Mouse (Mus musculus): Measurements from ENCODE around the gene Nkain4. TPM values are rescaled to one million over a fixed set of nuclear protein-coding genes. Genes with fewer than 3 reads are reported as not detected.

Gene Nkain4
- polyA plus RNA-seq, 1 experiment, result 9.1 TPM

GRCm38 (mm10) chr2:180902086-180902485, 52.4 kb downstream of the Nkain4 start:
- peaks cover 2% of the 10 kb centered on the region for H3K4me1 ChIP-seq (ENCODE audit: control insufficient read depth, insufficient read depth, low read length)
- H3K9me3 ChIP-seq (replicated peaks; ENCODE audit: control insufficient read depth, insufficient read depth, low read length, poor library complexity, severe bottlenecking), result no peaks in the 10 kb centered on the region
- H3K27ac ChIP-seq (ENCODE audit: insufficient read depth, low read length), result no peak overlapping the region
- no peaks in the 10 kb centered on the region for H3K27me3 ChIP-seq (ENCODE audit: control insufficient read depth, insufficient read depth, low read length, poor library complexity, severe bottlenecking)
- no peak overlapping the region for H3K4me3 ChIP-seq (ENCODE audit: low read depth, low read length)
- no peak overlapping the region for H3K9ac ChIP-seq (ENCODE audit: low read depth, poor library complexity, severe bottlenecking)
- TF ChIP-seq EP300 (IDR thresholded peaks at IDR 0.05; ENCODE audit: insufficient read depth, low read depth, low read length) (no peak), POLR2A (IDR thresholded peaks at IDR 0.05; ENCODE audit: insufficient read depth, low read length) (no peak), CTCF (IDR thresholded peaks at IDR 0.05; ENCODE audit: low read depth, low read length) (no peak)
- H3K36me3 ChIP-seq (ENCODE audit: control insufficient read depth, insufficient read depth, low read length, poor library complexity, severe bottlenecking), result peaks cover 12% of the 10 kb centered on the region

DNA sequence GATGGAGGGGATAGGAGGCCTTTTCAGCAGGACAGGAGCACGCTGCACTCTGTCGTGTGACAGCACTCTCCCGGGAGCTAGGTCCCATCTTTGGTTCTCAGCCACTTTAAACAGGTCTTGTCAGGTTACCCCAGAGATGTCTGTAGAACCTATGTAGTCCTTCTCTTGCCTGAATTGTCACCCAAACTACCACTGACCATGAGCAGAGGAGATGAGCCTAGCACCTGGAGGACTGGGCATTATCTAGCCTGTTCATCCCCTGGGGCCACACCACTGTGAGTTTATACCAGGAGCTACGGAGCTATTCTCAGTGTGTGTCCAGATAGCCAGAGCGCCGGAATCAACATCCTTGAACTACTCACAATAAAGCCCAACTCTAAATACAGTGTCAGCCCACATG, 56.6 kb downstream of the Nkain4 start:
- Histone ChIP-seq H3K27me3 (ENCODE audit: control insufficient read depth, insufficient read depth, low read length, poor library complexity, severe bottlenecking) (peaks cover 14% of the 10 kb centered on the region), H3K27ac (ENCODE audit: insufficient read depth, low read length) (no peak overlapping the region), H3K9me3 (replicated peaks; ENCODE audit: control insufficient read depth, insufficient read depth, low read length, poor library complexity, severe bottlenecking) (no peaks in the 10 kb centered on the region), H3K9ac (ENCODE audit: low read depth, poor library complexity, severe bottlenecking) (no peak overlapping the region), H3K36me3 (ENCODE audit: control insufficient read depth, insufficient read depth, low read length, poor library complexity, severe bottlenecking) (no peaks in the 10 kb centered on the region), H3K4me3 (ENCODE audit: low read depth, low read length) (no peak overlapping the region), H3K4me1 (ENCODE audit: control insufficient read depth, insufficient read depth, low read length) (no peaks in the 10 kb centered on the region)
- TF ChIP-seq POLR2A (IDR thresholded peaks at IDR 0.05; ENCODE audit: insufficient read depth, low read length), result no peak
- TF ChIP-seq CTCF (IDR thresholded peaks at IDR 0.05; ENCODE audit: low read depth, low read length), result no peak
- TF ChIP-seq EP300 (IDR thresholded peaks at IDR 0.05; ENCODE audit: insufficient read depth, low read depth, low read length), result no peak

DNA sequence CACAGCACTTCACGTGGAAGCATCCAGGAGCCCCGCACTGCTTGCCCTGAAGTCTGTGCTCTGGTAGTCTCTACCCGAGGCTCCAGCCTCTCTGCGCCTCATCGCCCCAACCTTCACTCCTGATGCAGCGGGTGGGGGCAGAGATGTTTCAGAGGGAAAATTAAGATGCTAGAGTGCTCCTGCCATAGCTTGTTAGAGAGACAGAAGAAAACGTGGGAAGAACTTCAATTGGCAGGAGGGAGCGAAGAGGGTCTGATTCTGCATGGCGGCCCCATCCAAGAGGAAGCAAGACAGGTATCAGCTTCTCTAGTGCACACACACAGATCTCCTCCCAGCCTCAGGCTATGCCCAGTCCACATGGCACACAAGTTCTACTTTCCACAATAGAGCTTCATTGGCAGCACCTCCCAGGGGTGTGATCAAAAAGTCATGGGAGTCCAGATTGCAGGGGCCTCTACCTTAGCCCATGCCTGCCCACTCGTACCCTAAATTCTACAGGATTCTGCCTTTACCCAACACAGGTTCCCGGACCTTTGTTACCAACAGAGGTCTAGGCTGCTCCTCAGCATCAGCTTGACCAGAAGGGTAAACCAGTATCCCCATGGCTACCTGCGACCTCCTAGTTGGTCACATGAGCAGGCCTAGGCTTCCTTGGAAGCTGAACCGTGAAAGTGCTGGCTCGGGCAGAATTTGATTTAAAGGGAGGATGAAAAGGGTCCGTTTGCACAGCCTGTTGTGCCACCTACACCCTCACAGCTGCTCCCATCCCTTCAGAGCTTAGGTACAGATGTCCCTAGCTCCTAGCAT, 57.5 kb downstream of the Nkain4 start:
- Histone ChIP-seq H3K9ac (ENCODE audit: low read depth, poor library complexity, severe bottlenecking) (no peak overlapping the region), H3K4me3 (ENCODE audit: low read depth, low read length) (no peak overlapping the region), H3K36me3 (ENCODE audit: control insufficient read depth, insufficient read depth, low read length, poor library complexity, severe bottlenecking) (no peaks in the 10 kb centered on the region), H3K9me3 (replicated peaks; ENCODE audit: control insufficient read depth, insufficient read depth, low read length, poor library complexity, severe bottlenecking) (no peaks in the 10 kb centered on the region), H3K27ac (ENCODE audit: insufficient read depth, low read length) (no peak overlapping the region), H3K27me3 (ENCODE audit: control insufficient read depth, insufficient read depth, low read length, poor library complexity, severe bottlenecking) (peaks cover 20% of the 10 kb centered on the region), H3K4me1 (ENCODE audit: control insufficient read depth, insufficient read depth, low read length) (no peaks in the 10 kb centered on the region)
- no peak for TF ChIP-seq EP300 (IDR thresholded peaks at IDR 0.05; ENCODE audit: insufficient read depth, low read depth, low read length)
- no peak for TF ChIP-seq CTCF (IDR thresholded peaks at IDR 0.05; ENCODE audit: low read depth, low read length)
- no peak for TF ChIP-seq POLR2A (IDR thresholded peaks at IDR 0.05; ENCODE audit: insufficient read depth, low read length)

DNA sequence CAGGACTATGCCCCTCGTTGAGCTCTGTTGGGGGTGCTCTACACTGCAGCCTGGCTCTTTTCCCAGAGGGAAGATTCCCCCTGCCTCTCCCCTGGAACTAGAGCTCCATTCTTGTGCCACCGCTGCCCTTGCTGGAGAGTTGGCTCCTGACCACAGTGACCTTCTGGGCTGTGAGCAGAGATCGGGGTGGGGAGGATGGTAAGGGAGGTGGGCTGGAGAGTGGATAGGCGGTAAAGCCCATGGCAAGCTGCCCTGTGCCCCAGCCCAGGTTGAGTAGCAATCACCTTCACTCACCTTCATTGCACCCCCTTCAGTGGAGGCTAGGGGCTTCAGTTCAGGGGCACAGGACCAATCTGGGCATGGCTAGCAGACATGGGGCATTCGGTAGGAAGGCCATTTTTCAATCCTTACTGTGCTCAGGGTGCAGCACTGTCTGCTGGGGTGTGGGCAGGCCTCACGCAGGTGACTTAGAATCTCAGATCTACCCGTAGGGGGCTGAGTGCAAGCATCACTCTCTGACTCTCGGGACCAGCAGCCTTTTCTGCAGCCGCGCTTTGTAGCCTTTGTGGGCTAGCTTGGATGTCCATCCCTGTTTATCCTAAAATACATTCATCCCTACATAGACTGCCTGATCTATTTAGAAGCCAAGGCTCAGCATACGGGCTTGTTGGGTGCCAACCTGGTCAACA, 58.5 kb downstream of the Nkain4 start:
- Histone ChIP-seq H3K9me3 (replicated peaks; ENCODE audit: control insufficient read depth, insufficient read depth, low read length, poor library complexity, severe bottlenecking) (no peaks in the 10 kb centered on the region), H3K9ac (ENCODE audit: low read depth, poor library complexity, severe bottlenecking) (no peak overlapping the region), H3K36me3 (ENCODE audit: control insufficient read depth, insufficient read depth, low read length, poor library complexity, severe bottlenecking) (no peaks in the 10 kb centered on the region)

DNA sequence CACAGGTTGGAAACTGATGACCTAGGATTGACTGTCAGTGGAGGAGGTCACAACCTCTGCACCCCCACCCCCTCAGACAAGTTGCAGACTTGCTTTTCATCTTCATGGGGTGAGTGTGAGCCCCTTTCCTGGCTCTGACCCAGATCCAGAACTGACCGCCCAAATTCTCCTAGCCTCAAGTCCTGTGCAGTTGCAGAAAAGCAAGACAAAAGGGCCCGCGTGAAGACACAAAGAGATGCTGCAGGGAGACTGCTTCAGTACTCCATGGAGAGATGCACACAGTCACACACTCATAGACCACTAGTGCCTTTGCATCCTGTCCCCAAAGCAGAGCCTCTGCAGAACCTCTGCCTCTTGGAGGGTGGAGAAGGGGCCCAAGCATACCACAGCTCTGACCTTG, 59.2 kb downstream of the Nkain4 start:
- TF ChIP-seq POLR2A (IDR thresholded peaks at IDR 0.05; ENCODE audit: insufficient read depth, low read length) (no peak), CTCF (IDR thresholded peaks at IDR 0.05; ENCODE audit: low read depth, low read length) (no peak), EP300 (IDR thresholded peaks at IDR 0.05; ENCODE audit: insufficient read depth, low read depth, low read length) (no peak)
- Histone ChIP-seq H3K36me3 (ENCODE audit: control insufficient read depth, insufficient read depth, low read length, poor library complexity, severe bottlenecking) (no peaks in the 10 kb centered on the region), H3K27ac (ENCODE audit: insufficient read depth, low read length) (no peak overlapping the region), H3K9ac (ENCODE audit: low read depth, poor library complexity, severe bottlenecking) (no peak overlapping the region), H3K9me3 (replicated peaks; ENCODE audit: control insufficient read depth, insufficient read depth, low read length, poor library complexity, severe bottlenecking) (no peaks in the 10 kb centered on the region), H3K4me3 (ENCODE audit: low read depth, low read length) (no peak overlapping the region), H3K27me3 (ENCODE audit: control insufficient read depth, insufficient read depth, low read length, poor library complexity, severe bottlenecking) (peaks cover 20% of the 10 kb centered on the region), H3K4me1 (ENCODE audit: control insufficient read depth, insufficient read depth, low read length) (no peaks in the 10 kb centered on the region)

More for the DNA sequence above, 58.5 kb downstream of the Nkain4 start:
- TF ChIP-seq EP300 (IDR thresholded peaks at IDR 0.05; ENCODE audit: insufficient read depth, low read depth, low read length), result no peak
- Histone ChIP-seq H3K27me3 (ENCODE audit: control insufficient read depth, insufficient read depth, low read length, poor library complexity, severe bottlenecking) (peaks cover 20% of the 10 kb centered on the region), H3K4me1 (ENCODE audit: control insufficient read depth, insufficient read depth, low read length) (no peaks in the 10 kb centered on the region), H3K27ac (ENCODE audit: insufficient read depth, low read length) (no peak overlapping the region), H3K4me3 (ENCODE audit: low read depth, low read length) (no peak overlapping the region)

DNA sequence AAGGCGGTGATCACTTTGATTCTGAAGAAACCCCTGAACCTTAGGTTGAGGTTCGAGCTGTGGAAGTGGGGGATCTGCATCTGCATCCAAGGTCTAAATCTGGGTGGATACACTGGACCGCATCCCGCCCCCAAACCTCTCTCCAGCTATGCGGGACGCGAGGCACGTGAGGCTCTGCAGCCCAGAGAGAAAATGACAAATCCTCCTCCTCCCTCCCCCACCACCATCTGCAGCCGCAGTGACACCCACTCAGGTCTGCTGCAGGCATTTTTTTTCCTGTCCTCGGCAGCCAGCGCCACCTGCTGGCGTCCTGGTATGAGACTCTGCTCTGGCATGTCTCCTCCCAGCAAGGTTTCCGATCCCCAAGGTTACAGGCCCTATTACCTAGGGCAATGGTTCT, 59.8 kb downstream of the Nkain4 start:
- peak overlapping the region; percentile 71; the same call in 1 of the 2 replicates for H3K4me3 ChIP-seq (ENCODE audit: low read depth, low read length)
- no peaks in the 10 kb centered on the region for H3K36me3 ChIP-seq (ENCODE audit: control insufficient read depth, insufficient read depth, low read length, poor library complexity, severe bottlenecking)
- H3K9ac ChIP-seq (ENCODE audit: low read depth, poor library complexity, severe bottlenecking), result no peak overlapping the region
- H3K9me3 ChIP-seq (replicated peaks; ENCODE audit: control insufficient read depth, insufficient read depth, low read length, poor library complexity, severe bottlenecking), result no peaks in the 10 kb centered on the region
- peaks cover 5% of the 10 kb centered on the region for H3K4me1 ChIP-seq (ENCODE audit: control insufficient read depth, insufficient read depth, low read length)
- TF ChIP-seq POLR2A (IDR thresholded peaks at IDR 0.05; ENCODE audit: insufficient read depth, low read length) (no peak), CTCF (IDR thresholded peaks at IDR 0.05; ENCODE audit: low read depth, low read length) (peak; percentile 95)
- no peak overlapping the region for H3K27ac ChIP-seq (ENCODE audit: insufficient read depth, low read length)
- peaks cover 20% of the 10 kb centered on the region for H3K27me3 ChIP-seq (ENCODE audit: control insufficient read depth, insufficient read depth, low read length, poor library complexity, severe bottlenecking)
